Mouse (Mus musculus) myocyte (in vitro differentiated cells): ENCODE results near the gene Rnaseh2a.

Source experiments
- CEBPB ChIP-seq: IDR thresholded peaks from 2 replicates; pipeline ENCODE4 v1.6.1; 2011; ENCODE audit warnings: mild to moderate bottlenecking, moderate library complexity; ENCODE audit not compliant: poor library complexity, insufficient read depth, severe bottlenecking
- E2F4 ChIP-seq: IDR thresholded peaks from one replicate; pipeline ENCODE4 v1.6.1; 2011; ENCODE audit warnings: mild to moderate bottlenecking, control low read depth, moderate library complexity; ENCODE audit not compliant: insufficient read depth
- MAX ChIP-seq: IDR thresholded peaks from one replicate; pipeline ENCODE4 v1.6.1; 2011; ENCODE audit warnings: low read depth, mild to moderate bottlenecking, control low read depth
- MYOD1 ChIP-seq, 3 experiments: IDR thresholded peaks; one replicate each; pipeline ENCODE4 v1.6.1; 2011; ENCODE audit warnings: control low read depth in 2 of 3, low read depth in 2 of 3, mild to moderate bottlenecking in 2 of 3, moderate library complexity in 1 of 3; ENCODE audit not compliant: insufficient read length in 2 of 3, control insufficient read depth in 1 of 3
- MYOG ChIP-seq, 3 experiments: IDR thresholded peaks; one replicate each; pipeline ENCODE4 v1.6.1; 2011; ENCODE audit warnings: control low read depth in 2 of 3, low read depth in 2 of 3, mild to moderate bottlenecking in 2 of 3; ENCODE audit not compliant: insufficient read length in 2 of 3, control insufficient read depth in 1 of 3, insufficient read depth in 1 of 3
- POLR2A ChIP-seq: IDR thresholded peaks from one replicate; pipeline ENCODE4 v1.6.1; 2011; ENCODE audit warnings: low read depth, mild to moderate bottlenecking, control low read depth, moderate library complexity; ENCODE audit not compliant: insufficient read length
- POLR2AphosphoS2 ChIP-seq: IDR thresholded peaks from one replicate; pipeline ENCODE4 v1.6.1; 2011; ENCODE audit warnings: low read depth, control low read depth; ENCODE audit not compliant: insufficient read length
- REST ChIP-seq: IDR thresholded peaks from one replicate; pipeline ENCODE4 v1.6.1; 2011; ENCODE audit warnings: mild to moderate bottlenecking, control low read depth, moderate library complexity; ENCODE audit not compliant: insufficient read depth, insufficient read length
- SRF ChIP-seq: IDR thresholded peaks from one replicate; pipeline ENCODE4 v1.6.1; 2011; ENCODE audit warnings: low read depth; ENCODE audit not compliant: control insufficient read depth, insufficient read length
- TCF12 ChIP-seq: IDR thresholded peaks from one replicate; pipeline ENCODE4 v1.6.1; 2011; ENCODE audit warnings: mild to moderate bottlenecking, control low read depth; ENCODE audit not compliant: poor library complexity, insufficient read depth, severe bottlenecking
- TCF3 ChIP-seq: IDR thresholded peaks from one replicate; pipeline ENCODE4 v1.6.1; 2011; ENCODE audit warnings: low read depth, control low read depth; ENCODE audit not compliant: insufficient read length
- USF1 ChIP-seq: IDR thresholded peaks from one replicate; pipeline ENCODE4 v1.6.1; 2011; ENCODE audit warnings: low read depth, mild to moderate bottlenecking, control low read depth, moderate library complexity

DNA sequence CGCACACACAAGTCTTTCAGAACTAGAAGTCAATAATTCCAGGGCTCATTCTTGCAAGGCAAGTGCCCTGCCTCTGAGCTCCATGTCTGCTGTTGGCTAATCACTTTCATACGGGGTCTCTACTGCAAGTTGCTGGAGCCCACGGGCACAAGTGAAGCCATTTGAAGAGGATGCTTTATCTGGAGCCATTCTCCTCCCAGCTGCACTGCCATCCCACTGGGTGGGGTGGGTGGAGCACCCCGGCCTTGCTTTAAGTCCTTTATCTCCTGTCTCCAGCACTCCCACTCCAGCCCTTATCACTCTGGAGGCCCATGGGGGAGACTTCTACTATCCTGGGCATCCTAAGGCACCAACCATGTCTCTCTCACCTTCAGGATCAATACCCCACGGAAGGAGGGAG, 1.3 kb upstream of the Rnaseh2a start:
- no peak for TF ChIP-seq SRF
- TF ChIP-seq MYOD1 (IDR thresholded peaks at IDR 0.05; ENCODE audit: control insufficient read depth in 1 of 3, insufficient read length in 2 of 3, low read depth in 2 of 3) = no peak
- no peak for TF ChIP-seq POLR2AphosphoS2
- TF ChIP-seq POLR2A = no peak
- TF ChIP-seq USF1 = no peak
- TF ChIP-seq E2F4 = no peak
- no peak for TF ChIP-seq TCF12
- no peak for TF ChIP-seq MAX
- no peak for TF ChIP-seq REST
- no peak for TF ChIP-seq MYOG (IDR thresholded peaks at IDR 0.05; ENCODE audit: control insufficient read depth in 1 of 3, insufficient read depth in 1 of 3, insufficient read length in 2 of 3, low read depth in 2 of 3)
- no peak for TF ChIP-seq TCF3
- TF ChIP-seq CEBPB = no peak
